Mouse (Mus musculus) hindbrain, embryonic 14.5 days (tissue): ENCODE measurements around the gene Fzd1. TPM values are rescaled to one million over a fixed set of nuclear protein-coding genes. Genes with fewer than 3 reads are reported as not detected.

ENCODE experiments used
- ATAC-seq: fragments of 200-750 bp; cut with Nextera tagmentation; 2 replicates; pipeline ENCODE4 v1.8.0; 2017; ENCODE audit warnings: moderate number of reproducible peaks, mild to moderate bottlenecking, moderate TSS enrichment, moderate library complexity; ENCODE audit not compliant: low FRiP score
- DNase-seq: peaks from one replicate; pipeline ENCODE4 v3.0.0-alpha.2; 2015; ENCODE audit warnings: low spot score
- H3K27ac ChIP-seq: fragments of 300-500 bp; sonication (generic); 2 replicates; pipeline ENCODE4 v1.5.1; 2014; ENCODE audit warnings: mild to moderate bottlenecking, moderate library complexity
- H3K27me3 ChIP-seq: fragments of 300-500 bp; sonication (generic); 2 replicates; pipeline ENCODE4 v1.6.1; 2014; ENCODE audit warnings: mild to moderate bottlenecking, low read length, mixed read lengths; ENCODE audit not compliant: control insufficient read depth, insufficient read depth
- H3K36me3 ChIP-seq: fragments of 300-500 bp; sonication (generic); replicated peaks from 2 replicates; pipeline ENCODE4 v1.6.1; 2014; ENCODE audit not compliant: control insufficient read depth, insufficient read depth
- H3K4me1 ChIP-seq: fragments of 300-500 bp; sonication (generic); replicated peaks from 2 replicates; pipeline ENCODE4 v1.6.1; 2014; ENCODE audit warnings: antibody characterized with exemption, low read length, mixed read lengths; ENCODE audit not compliant: control insufficient read depth, insufficient read depth
- H3K4me2 ChIP-seq: fragments of 300-500 bp; sonication (generic); replicated peaks from 2 replicates; pipeline ENCODE4 v1.6.1; 2014; ENCODE audit warnings: mild to moderate bottlenecking, moderate library complexity
- H3K4me3 ChIP-seq: fragments of 300-500 bp; sonication (generic); replicated peaks from 2 replicates; pipeline ENCODE4 v1.5.1; 2014; ENCODE audit warnings: mild to moderate bottlenecking, low read length
- H3K9ac ChIP-seq: fragments of 300-500 bp; sonication (generic); 2 replicates; pipeline ENCODE4 v1.6.1; 2014
- H3K9me3 ChIP-seq: fragments of 300-500 bp; sonication (generic); 2 replicates; pipeline ENCODE4 v1.6.1; 2016; ENCODE audit warnings: low read length; ENCODE audit not compliant: control insufficient read depth
- whole genome bisulfite sequencing: fragments of 180-500 bp; shearing (Covaris S2); extraction: QIAGEN DNeasy Blood & Tissue Kit; methylation state at CpG from one replicate; pipeline ENCODE4 v1.1.7; 2014; 5-methylcytosine and 5-hydroxymethylcytosine counted together
- microRNA-seq: library from miRNA; unstranded; fragments of <30 nt; microRNA quantifications from one replicate; pipeline ENCODE4, GENCODE M21; 2016
- polyA plus RNA-seq: library from polyadenylated mRNA; unstranded; fragments of >200 nt; fragmentation: Nextera tagmentation; extraction: Ambion mirVana; gene quantifications from 2 replicates; pipeline ENCODE4 v1.2.1, GENCODE M21; 2014

Fzd1 gene
- polyA plus RNA-seq, 1 experiment from 2014 or later = 10.8 TPM

DNA sequence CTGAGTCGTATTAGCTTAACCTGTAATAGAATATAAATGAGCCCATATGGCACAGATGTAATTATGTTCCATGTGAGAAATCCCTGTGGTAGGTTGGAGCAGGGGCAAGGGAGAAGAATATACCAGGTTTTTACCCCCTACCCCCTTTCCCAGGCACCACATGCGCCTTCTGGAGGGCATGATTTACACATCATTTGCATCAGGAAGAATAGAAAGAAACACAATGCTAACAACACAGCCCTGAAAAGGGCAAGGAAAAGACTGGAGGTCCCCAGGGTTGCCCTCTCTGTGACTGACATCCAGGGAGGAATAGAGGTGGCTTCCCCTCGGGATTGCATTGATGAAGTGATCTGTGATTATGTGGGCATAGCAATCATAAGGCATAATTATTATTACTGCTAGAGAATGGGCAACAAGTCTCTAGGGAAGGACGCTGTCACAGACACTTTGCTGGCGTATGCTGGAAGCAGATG is 26.1 kb downstream of the Fzd1 start:
- Histone ChIP-seq H3K4me3 (no peak overlapping the region), H3K36me3 (no peaks in the 10 kb centered on the region), H3K4me2 (no peak overlapping the region), H3K9me3 (no peaks in the 10 kb centered on the region), H3K27ac (no peak overlapping the region; the same call in 1 of the 2 replicates), H3K27me3 (no peaks in the 10 kb centered on the region), H3K9ac (no peak overlapping the region), H3K4me1 (peaks cover 18% of the 10 kb centered on the region)
- 24% methylated on average over 5 of the region's 5 CpGs for WGBS
- ATAC-seq (peak; percentile 85), DNase-seq (peak; percentile 47)

- Histone ChIP-seq H3K4me2 (no peak overlapping the region), H3K9me3 (no peaks in the 10 kb centered on the region), H3K9ac (no peak overlapping the region), H3K27ac (no peak overlapping the region), H3K4me3 (no peak overlapping the region), H3K36me3 (no peaks in the 10 kb centered on the region), H3K27me3 (no peaks in the 10 kb centered on the region), H3K4me1 (peaks cover 18% of the 10 kb centered on the region)
- WGBS = 86% methylated on average over 3 of the region's 3 CpGs
- DNase-seq = no peak
- no peak for ATAC-seq
Measured at GRCm38 (mm10) chr5:4731064-4731463, 26.8 kb downstream of the Fzd1 start.

Small RNAs within 50 kb of the gene (microRNA-seq; reads per million reads assigned to microRNA genes)
- not detected for gene Gm44483
